Mouse (Mus musculus) cortical plate, adult 2 months (tissue): ENCODE results near the gene Gm44973.

Source experiments
- CTCF ChIP-seq: fragments of 200-500 bp; IDR thresholded peaks from 2 replicates; pipeline ENCODE4 v1.5.1; 2011; ENCODE audit warnings: mild to moderate bottlenecking, control low read depth, low read length; ENCODE audit not compliant: insufficient read depth; ENCODE audit errors: extremely low read depth
- POLR2A ChIP-seq: fragments of 200-500 bp; IDR thresholded peaks from 2 replicates; pipeline ENCODE4 v1.6.1; 2011; ENCODE audit warnings: mild to moderate bottlenecking, low read length, control low read depth; ENCODE audit not compliant: insufficient read depth; ENCODE audit errors: extremely low read depth

- TF ChIP-seq CTCF (no peak), POLR2A (no peak)
Observed at GRCm38 (mm10) chr7:4988250-4988649, 27.0 kb upstream of the Gm44973 start.
